Mouse (Mus musculus): ENCODE results near the gene Upf1. TPM values are rescaled to one million over a fixed set of nuclear protein-coding genes. Genes with fewer than 3 reads are reported as not detected.

Gene Upf1
- polyA plus RNA-seq, 1 experiment, result 50.1 TPM

GRCm38 (mm10) chr8:70393087-70393486, 40.0 kb upstream of the Upf1 start:
- Histone ChIP-seq H3K27ac (ENCODE audit: insufficient read depth, low read length) (no peak overlapping the region), H3K9ac (ENCODE audit: low read depth, poor library complexity, severe bottlenecking) (no peak overlapping the region), H3K27me3 (ENCODE audit: control insufficient read depth, insufficient read depth, low read length, poor library complexity, severe bottlenecking) (no peaks in the 10 kb centered on the region), H3K9me3 (replicated peaks; ENCODE audit: control insufficient read depth, insufficient read depth, low read length, poor library complexity, severe bottlenecking) (no peaks in the 10 kb centered on the region), H3K4me1 (ENCODE audit: control insufficient read depth, insufficient read depth, low read length) (no peaks in the 10 kb centered on the region), H3K36me3 (ENCODE audit: control insufficient read depth, insufficient read depth, low read length, poor library complexity, severe bottlenecking) (no peaks in the 10 kb centered on the region), H3K4me3 (ENCODE audit: low read depth, low read length) (no peak overlapping the region)
- no peak for TF ChIP-seq POLR2A (IDR thresholded peaks at IDR 0.05; ENCODE audit: insufficient read depth, low read length)
- no peak for TF ChIP-seq CTCF (IDR thresholded peaks at IDR 0.05; ENCODE audit: low read depth, low read length)
- no peak for TF ChIP-seq EP300 (IDR thresholded peaks at IDR 0.05; ENCODE audit: insufficient read depth, low read depth, low read length)

- Histone ChIP-seq H3K9me3 (replicated peaks; ENCODE audit: control insufficient read depth, insufficient read depth, low read length, poor library complexity, severe bottlenecking) (no peaks in the 10 kb centered on the region), H3K4me1 (ENCODE audit: control insufficient read depth, insufficient read depth, low read length) (no peaks in the 10 kb centered on the region), H3K4me3 (ENCODE audit: low read depth, low read length) (no peak overlapping the region), H3K36me3 (ENCODE audit: control insufficient read depth, insufficient read depth, low read length, poor library complexity, severe bottlenecking) (no peaks in the 10 kb centered on the region), H3K27me3 (ENCODE audit: control insufficient read depth, insufficient read depth, low read length, poor library complexity, severe bottlenecking) (no peaks in the 10 kb centered on the region), H3K9ac (ENCODE audit: low read depth, poor library complexity, severe bottlenecking) (no peak overlapping the region), H3K27ac (ENCODE audit: insufficient read depth, low read length) (no peak overlapping the region)
- TF ChIP-seq POLR2A (IDR thresholded peaks at IDR 0.05; ENCODE audit: insufficient read depth, low read length), result no peak
- TF ChIP-seq EP300 (IDR thresholded peaks at IDR 0.05; ENCODE audit: insufficient read depth, low read depth, low read length), result no peak
- TF ChIP-seq CTCF (IDR thresholded peaks at IDR 0.05; ENCODE audit: low read depth, low read length), result no peak
Measured at GRCm38 (mm10) chr8:70389678-70390077, 36.6 kb upstream of the Upf1 start.

GRCm38 (mm10) chr8:70383287-70383686, 30.2 kb upstream of the Upf1 start:
- H3K4me3 ChIP-seq (ENCODE audit: low read depth, low read length), result no peak overlapping the region
- H3K9ac ChIP-seq (ENCODE audit: low read depth, poor library complexity, severe bottlenecking), result no peak overlapping the region
- no peak overlapping the region for H3K27ac ChIP-seq (ENCODE audit: insufficient read depth, low read length)
- no peaks in the 10 kb centered on the region for H3K27me3 ChIP-seq (ENCODE audit: control insufficient read depth, insufficient read depth, low read length, poor library complexity, severe bottlenecking)
- no peaks in the 10 kb centered on the region for H3K36me3 ChIP-seq (ENCODE audit: control insufficient read depth, insufficient read depth, low read length, poor library complexity, severe bottlenecking)
- TF ChIP-seq POLR2A (IDR thresholded peaks at IDR 0.05; ENCODE audit: insufficient read depth, low read length) (no peak), CTCF (IDR thresholded peaks at IDR 0.05; ENCODE audit: low read depth, low read length) (peak; percentile 68)
- H3K9me3 ChIP-seq (replicated peaks; ENCODE audit: control insufficient read depth, insufficient read depth, low read length, poor library complexity, severe bottlenecking), result no peaks in the 10 kb centered on the region
- H3K4me1 ChIP-seq (ENCODE audit: control insufficient read depth, insufficient read depth, low read length), result no peaks in the 10 kb centered on the region

GRCm38 (mm10) chr8:70380069-70380468, 27.0 kb upstream of the Upf1 start:
- TF ChIP-seq POLR2A (IDR thresholded peaks at IDR 0.05; ENCODE audit: insufficient read depth, low read length) (no peak), CTCF (IDR thresholded peaks at IDR 0.05; ENCODE audit: low read depth, low read length) (no peak), EP300 (IDR thresholded peaks at IDR 0.05; ENCODE audit: insufficient read depth, low read depth, low read length) (no peak)
- Histone ChIP-seq H3K36me3 (ENCODE audit: control insufficient read depth, insufficient read depth, low read length, poor library complexity, severe bottlenecking) (no peaks in the 10 kb centered on the region), H3K9me3 (replicated peaks; ENCODE audit: control insufficient read depth, insufficient read depth, low read length, poor library complexity, severe bottlenecking) (no peaks in the 10 kb centered on the region), H3K27me3 (ENCODE audit: control insufficient read depth, insufficient read depth, low read length, poor library complexity, severe bottlenecking) (no peaks in the 10 kb centered on the region), H3K27ac (ENCODE audit: insufficient read depth, low read length) (no peak overlapping the region), H3K4me3 (ENCODE audit: low read depth, low read length) (no peak overlapping the region), H3K9ac (ENCODE audit: low read depth, poor library complexity, severe bottlenecking) (no peak overlapping the region), H3K4me1 (ENCODE audit: control insufficient read depth, insufficient read depth, low read length) (no peaks in the 10 kb centered on the region)

- H3K27me3 ChIP-seq (ENCODE audit: control insufficient read depth, insufficient read depth, low read length, poor library complexity, severe bottlenecking), result 0 out of 2 replicates have a peak, but pooled peaks cover 4% of the 10 kb centered on the region
- peak; percentile 57 for TF ChIP-seq CTCF (IDR thresholded peaks at IDR 0.05; ENCODE audit: low read depth, low read length)
- TF ChIP-seq POLR2A (IDR thresholded peaks at IDR 0.05; ENCODE audit: insufficient read depth, low read length), result no peak
- no peaks in the 10 kb centered on the region for H3K4me1 ChIP-seq (ENCODE audit: control insufficient read depth, insufficient read depth, low read length)
- H3K36me3 ChIP-seq (ENCODE audit: control insufficient read depth, insufficient read depth, low read length, poor library complexity, severe bottlenecking), result no peaks in the 10 kb centered on the region
- H3K4me3 ChIP-seq (ENCODE audit: low read depth, low read length), result no peak overlapping the region
- H3K9ac ChIP-seq (ENCODE audit: low read depth, poor library complexity, severe bottlenecking), result no peak overlapping the region
- no peaks in the 10 kb centered on the region for H3K9me3 ChIP-seq (replicated peaks; ENCODE audit: control insufficient read depth, insufficient read depth, low read length, poor library complexity, severe bottlenecking)
- H3K27ac ChIP-seq (ENCODE audit: insufficient read depth, low read length), result no peak overlapping the region
Measured at GRCm38 (mm10) chr8:70377049-70377448, 24.0 kb upstream of the Upf1 start.

- H3K27me3 ChIP-seq (ENCODE audit: control insufficient read depth, insufficient read depth, low read length, poor library complexity, severe bottlenecking), result 0 out of 2 replicates have a peak, but pooled peaks cover 4% of the 10 kb centered on the region
- H3K4me1 ChIP-seq (ENCODE audit: control insufficient read depth, insufficient read depth, low read length), result no peaks in the 10 kb centered on the region
- H3K27ac ChIP-seq (ENCODE audit: insufficient read depth, low read length), result no peak overlapping the region
- no peak overlapping the region for H3K9ac ChIP-seq (ENCODE audit: low read depth, poor library complexity, severe bottlenecking)
- peak overlapping the region; percentile 17 for H3K4me3 ChIP-seq (ENCODE audit: low read depth, low read length)
- no peak for TF ChIP-seq POLR2A (IDR thresholded peaks at IDR 0.05; ENCODE audit: insufficient read depth, low read length)
- TF ChIP-seq EP300 (IDR thresholded peaks at IDR 0.05; ENCODE audit: insufficient read depth, low read depth, low read length), result no peak
- TF ChIP-seq CTCF (IDR thresholded peaks at IDR 0.05; ENCODE audit: low read depth, low read length), result no peak
- H3K36me3 ChIP-seq (ENCODE audit: control insufficient read depth, insufficient read depth, low read length, poor library complexity, severe bottlenecking), result no peaks in the 10 kb centered on the region
- no peaks in the 10 kb centered on the region for H3K9me3 ChIP-seq (replicated peaks; ENCODE audit: control insufficient read depth, insufficient read depth, low read length, poor library complexity, severe bottlenecking)
Measured at GRCm38 (mm10) chr8:70376275-70376741, 23.2 kb upstream of the Upf1 start.

Measured in ES-Bruce4 (cell line).